Mouse (Mus musculus) spleen, postnatal 10 days (tissue): ENCODE results near the gene Mcrs1.
A peak's percentile ranks its signal among the peaks of the same experiment; 100 is the strongest.
"Not testable (repeated sequence)": the region's sequence is repeated elsewhere in the genome, so short reads cannot be mapped to it uniquely, and the experiment has no call there.

Source experiments
- DNase-seq, 2 experiments: peaks; one replicate each; pipeline ENCODE4 v3.0.0; 2021 to 2022; ENCODE audit warnings: low spot score in 2 of 2

Mcrs1 gene

GRCm38 (mm10) chr15:99251111-99251510 lies 650 bp downstream of the Mcrs1 start:
- peak in 1 of 2 experiments; percentile 47 for DNase-seq

- DNase-seq: no peak
Measured at GRCm38 (mm10) chr15:99249938-99250337, 1.8 kb downstream of the Mcrs1 start.

- no peak for DNase-seq
Measured at GRCm38 (mm10) chr15:99248972-99249371, 2.8 kb downstream of the Mcrs1 start.

GRCm38 (mm10) chr15:99246736-99247135 lies 5.0 kb downstream of the Mcrs1 start:
- DNase-seq: not testable (repeated sequence)

- no peak for DNase-seq
Measured at GRCm38 (mm10) chr15:99242045-99242444, 9.7 kb downstream of the Mcrs1 start.

GRCm38 (mm10) chr15:99241249-99241648 lies 10.5 kb downstream of the Mcrs1 start:
- DNase-seq: no peak

- no peak for DNase-seq
Measured at GRCm38 (mm10) chr15:99240129-99240528, 11.6 kb downstream of the Mcrs1 start.

GRCm38 (mm10) chr15:99238006-99238405 lies 13.8 kb downstream of the Mcrs1 start:
- DNase-seq: no peak

GRCm38 (mm10) chr15:99234326-99235010 lies 17.3 kb downstream of the Mcrs1 start:
- no peak for DNase-seq

- peak in 1 of 2 experiments; percentile 43 for DNase-seq
Measured at GRCm38 (mm10) chr15:99233719-99234118, 18.0 kb downstream of the Mcrs1 start.

GRCm38 (mm10) chr15:99231998-99232397 lies 19.8 kb downstream of the Mcrs1 start:
- DNase-seq: no peak

- no peak for DNase-seq
Measured at GRCm38 (mm10) chr15:99226090-99226489, 25.7 kb downstream of the Mcrs1 start.

GRCm38 (mm10) chr15:99225081-99225810 lies 26.5 kb downstream of the Mcrs1 start:
- no peak for DNase-seq

- DNase-seq: peak; percentile 26 to 72
Measured at GRCm38 (mm10) chr15:99224208-99224911, 27.4 kb downstream of the Mcrs1 start, which contains the start of gene Kcnh3. TSS of gene Kcnh3 (plus strand) at chr15:99224861.

GRCm38 (mm10) chr15:99223585-99224207 lies 28.1 kb downstream of the Mcrs1 start:
- peak in 1 of 2 experiments; percentile 38 for DNase-seq

- no peak for DNase-seq
Measured at GRCm38 (mm10) chr15:99222794-99223584, 28.8 kb downstream of the Mcrs1 start.

- DNase-seq: no peak
Measured at GRCm38 (mm10) chr15:99221315-99221952, 30.3 kb downstream of the Mcrs1 start.

- no peak for DNase-seq
Measured at GRCm38 (mm10) chr15:99217630-99218029, 34.1 kb downstream of the Mcrs1 start.

- DNase-seq: no peak
Measured at GRCm38 (mm10) chr15:99215741-99216463, 35.9 kb downstream of the Mcrs1 start.

- peak in 1 of 2 experiments; percentile 53 for DNase-seq
Measured at GRCm38 (mm10) chr15:99214941-99215340, 36.8 kb downstream of the Mcrs1 start.
